ENCODE assay signal across 8 mouse cellular contexts in genomic region chr6:71439506-71440216, GRCm38 (mm10). TPM values are rescaled to one million over a fixed set of nuclear protein-coding genes. Genes with fewer than 3 reads are reported as not detected.
DNase-seq lines count a peak whose midpoint lies in the region; ATAC-seq and TF ChIP-seq lines count a peak whose summit lies in the region.

No protein-coding gene starts in this region.

- DNase-seq in adrenal gland, postnatal 4 days (ENCODE audit: low spot score in 2 of 2), result peak; percentile 26 to 32
- peak; percentile 60 for DNase-seq in heart, postnatal 4 days
- DNase-seq in layer of hippocampus, postnatal 36 days, result peak; percentile 63 to 69
- DNase-seq in lung, postnatal 14 days, result peak; percentile 42
- DNase-seq in right cerebral cortex, postnatal 4 days, result peak; percentile 5

- H3K36me3 ChIP-seq in E14TG2a.4 (ENCODE audit: insufficient read depth, low read length), result no peaks in the 10 kb centered on the region
- H3K36me3 ChIP-seq in forebrain, embryonic 12.5 days (replicated peaks), result no peaks in the 10 kb centered on the region

- TF ChIP-seq CTCF in E14TG2a.4 (conservative IDR thresholded peaks at IDR 0.05; ENCODE audit: low read length), result no peak

- peak overlapping the region; percentile 94 for H3K4me3 ChIP-seq in E14TG2a.4 (replicated peaks; ENCODE audit: low read length)
- peak overlapping the region; percentile 96 for H3K4me3 ChIP-seq in forebrain, embryonic 12.5 days (replicated peaks)

- H3K4me2 ChIP-seq in forebrain, embryonic 12.5 days, result peak overlapping the region; percentile 66

- WGBS in forebrain, embryonic 12.5 days, result under 1% methylated on average over 60 of the region's 62 CpGs

- H3K4me1 ChIP-seq in E14TG2a.4 (replicated peaks; ENCODE audit: low read depth, low read length), result peaks cover 46% of the 10 kb centered on the region
- H3K4me1 ChIP-seq in forebrain, embryonic 12.5 days, result peaks cover 34% of the 10 kb centered on the region

- no peaks in the 10 kb centered on the region for H3K9me3 ChIP-seq in E14TG2a.4 (ENCODE audit: low read length)
- no peaks in the 10 kb centered on the region for H3K9me3 ChIP-seq in forebrain, embryonic 12.5 days

- peak overlapping the region; percentile 95 for H3K27ac ChIP-seq in forebrain, embryonic 12.5 days

- H3K27me3 ChIP-seq in E14TG2a.4 (ENCODE audit: insufficient read depth, low read length), result 0 out of 2 replicates have a peak, but pooled peaks cover 2% of the 10 kb centered on the region
- H3K27me3 ChIP-seq in forebrain, embryonic 12.5 days, result no peaks in the 10 kb centered on the region

- ATAC-seq in forebrain, embryonic 12.5 days (ENCODE audit: low FRiP score), result no peak; the same call in 1 of the 2 replicates
- no peak for ATAC-seq in activated CD4-positive, CD25-positive, alpha-beta regulatory T cell, adult 4 months

- peak overlapping the region; percentile 97 for H3K9ac ChIP-seq in forebrain, embryonic 12.5 days

RNA-seq across cellular contexts. Expression of gene Rmnd5a, which starts 0.8 kb away (rescaled TPM):
- 10 to 100 TPM; 75.1 to 81.6 TPM for total RNA-seq in adrenal gland, postnatal 4 days (2021)
- 11.0 and 13.8 TPM in 2 replicates for polyA plus RNA-seq in forebrain, embryonic 12.5 days (2016; fragmentation: Nextera tagmentation; extraction: Ambion mirVana)
- total RNA-seq in heart, postnatal 4 days (2021), result 10 to 100 TPM; 42.1 to 43.9 TPM
- 100 to 1,000 TPM; 100 to 103 TPM for total RNA-seq in layer of hippocampus, postnatal 36 days (2021)
- polyA plus RNA-seq in activated CD4-positive, CD25-positive, alpha-beta regulatory T cell, adult 4 months (2017; shearing (Covaris generic)), result 10 to 100 TPM; 13.5 to 15.7 TPM

RNA-seq across cellular contexts. Expression of gene Rnf103, which starts 54.0 kb away (rescaled TPM):
- total RNA-seq in adrenal gland, postnatal 4 days (2021), result 10 to 100 TPM; 38.9 to 39.1 TPM
- polyA plus RNA-seq in forebrain, embryonic 12.5 days (2016; fragmentation: Nextera tagmentation; extraction: Ambion mirVana), result 19.4 and 22.3 TPM in 2 replicates
- 10 to 100 TPM; 32.1 to 33.5 TPM for total RNA-seq in heart, postnatal 4 days (2021)
- total RNA-seq in layer of hippocampus, postnatal 36 days (2021), result 10 to 100 TPM; 44.5 to 47.7 TPM
- 1 to 10 TPM; 4.4 to 5.7 TPM for polyA plus RNA-seq in activated CD4-positive, CD25-positive, alpha-beta regulatory T cell, adult 4 months (2017; shearing (Covaris generic))

Comparison
In these comparisons a context has a peak if more than half of its experiments do, and no peak if none do; other contexts are left out.
1. DNase-seq: peak in every context shown above with its lines; median percentile 66 in layer of hippocampus, postnatal 36 days; 60 in heart, postnatal 4 days; 42 in lung, postnatal 14 days; 29 in adrenal gland, postnatal 4 days; 5 in right cerebral cortex, postnatal 4 days.